Mouse (Mus musculus): ENCODE data around the gene Golim4. TPM values are rescaled to one million over a fixed set of nuclear protein-coding genes. Genes with fewer than 3 reads are reported as not detected.

Golim4 gene
- total and polyA plus RNA-seq, 3 experiments = 4.3 to 12.6 (median 5.1) TPM

GRCm38 (mm10) chr3:75955661-75956491 is 873 bp downstream of the Golim4 start:
- peak; percentile 1 for DNase-seq (ENCODE audit: low spot score)
- Histone ChIP-seq H3K4me3 (ENCODE audit: low read depth, low read length) (peak overlapping the region; percentile 73), H3K4me1 (ENCODE audit: insufficient read depth, low read depth, low read length) (peaks cover 9% of the 10 kb centered on the region)

GRCm38 (mm10) chr3:75954185-75954584 is 2.6 kb downstream of the Golim4 start:
- Histone ChIP-seq H3K27me3 (ENCODE audit: insufficient read depth, low read length) (no peaks in the 10 kb centered on the region), H3K4me3 (ENCODE audit: low read depth, low read length) (no peak overlapping the region), H3K36me3 (replicated peaks) (peaks cover 4% of the 10 kb centered on the region), H3K9me3 (replicated peaks) (peaks cover 16% of the 10 kb centered on the region), H3K4me1 (ENCODE audit: insufficient read depth, low read depth, low read length) (peaks cover 9% of the 10 kb centered on the region)
- DNase-seq (ENCODE audit: low spot score) (no peak), ATAC-seq (ENCODE audit: extremely low read depth, insufficient number of reproducible peaks, low FRiP score, poor library complexity, severe bottlenecking) (no peak)
- TF ChIP-seq GATA2 (IDR thresholded peaks at IDR 0.05; ENCODE audit: borderline replicate concordance, low read depth, low read length) = no peak
- TF ChIP-seq POLR2AphosphoS5 (IDR thresholded peaks at IDR 0.05; ENCODE audit: insufficient replicate concordance, low read depth, low read length) = no peak

More at GRCm38 (mm10) chr3:75955661-75956491, 873 bp downstream of the Golim4 start:
- TF ChIP-seq CTCF (IDR thresholded peaks at IDR 0.05; ENCODE audit: low read depth, low read length) (no peak), TAL1 (conservative IDR thresholded peaks at IDR 0.05; ENCODE audit: low read depth, low read length) (no peak), POLR2AphosphoS5 (IDR thresholded peaks at IDR 0.05; ENCODE audit: insufficient replicate concordance, low read depth, low read length) (no peak), GATA2 (IDR thresholded peaks at IDR 0.05; ENCODE audit: borderline replicate concordance, low read depth, low read length) (no peak), GATA1 (IDR thresholded peaks at IDR 0.05; ENCODE audit: borderline replicate concordance, low read length) (no peak)
- H3K36me3 ChIP-seq (replicated peaks) = peaks cover 4% of the 10 kb centered on the region
- H3K9me3 ChIP-seq (replicated peaks) = peaks cover 16% of the 10 kb centered on the region
- ATAC-seq (ENCODE audit: extremely low read depth, insufficient number of reproducible peaks, low FRiP score, poor library complexity, severe bottlenecking) = peak; percentile 17; the same call in 1 of the 2 replicates
- no peaks in the 10 kb centered on the region for H3K27me3 ChIP-seq (ENCODE audit: insufficient read depth, low read length)

- H3K4me1 ChIP-seq (ENCODE audit: insufficient read depth, low read depth, low read length) = peaks cover 9% of the 10 kb centered on the region
- peaks cover 16% of the 10 kb centered on the region for H3K9me3 ChIP-seq (replicated peaks)
- TF ChIP-seq POLR2AphosphoS5 (IDR thresholded peaks at IDR 0.05; ENCODE audit: insufficient replicate concordance, low read depth, low read length) (no peak), TAL1 (conservative IDR thresholded peaks at IDR 0.05; ENCODE audit: low read depth, low read length) (no peak), GATA2 (IDR thresholded peaks at IDR 0.05; ENCODE audit: borderline replicate concordance, low read depth, low read length) (no peak), GATA1 (IDR thresholded peaks at IDR 0.05; ENCODE audit: borderline replicate concordance, low read length) (no peak), CTCF (IDR thresholded peaks at IDR 0.05; ENCODE audit: low read depth, low read length) (no peak)
- no peak overlapping the region for H3K4me3 ChIP-seq (ENCODE audit: low read depth, low read length)
- DNase-seq (ENCODE audit: low spot score) (no peak), ATAC-seq (ENCODE audit: extremely low read depth, insufficient number of reproducible peaks, low FRiP score, poor library complexity, severe bottlenecking) (no peak)
- H3K27me3 ChIP-seq (ENCODE audit: insufficient read depth, low read length) = no peaks in the 10 kb centered on the region
- H3K36me3 ChIP-seq (replicated peaks) = peaks cover 4% of the 10 kb centered on the region
Observed at GRCm38 (mm10) chr3:75952328-75953060, 4.3 kb downstream of the Golim4 start.

DNA sequence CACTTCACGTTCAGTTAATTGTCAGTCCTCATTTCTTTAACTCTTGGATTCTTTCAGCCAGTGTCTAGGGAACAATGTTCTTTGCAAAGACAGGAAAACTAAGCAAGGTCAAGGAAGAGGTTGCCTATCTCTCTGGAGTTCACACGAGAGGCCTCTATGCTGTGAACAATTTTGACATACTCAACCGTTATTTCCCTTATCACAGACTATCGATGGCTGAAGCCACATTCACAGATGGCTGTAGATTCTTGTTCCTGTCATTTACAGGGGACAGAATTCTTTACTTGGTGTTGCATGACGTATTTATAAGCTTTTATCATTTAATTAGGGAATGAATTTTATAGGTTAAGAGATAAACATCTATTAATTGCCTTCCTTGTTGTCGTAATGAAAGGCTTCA is 5.9 kb downstream of the Golim4 start:
- no peak overlapping the region for H3K4me3 ChIP-seq (ENCODE audit: low read depth, low read length)
- DNase-seq (ENCODE audit: low spot score) = no peak
- peaks cover 3% of the 10 kb centered on the region for H3K9me3 ChIP-seq (replicated peaks)
- H3K27me3 ChIP-seq (ENCODE audit: insufficient read depth, low read length) = no peaks in the 10 kb centered on the region
- peaks cover 4% of the 10 kb centered on the region; the same call in 1 of the 2 replicates for H3K4me1 ChIP-seq (ENCODE audit: insufficient read depth, low read depth, low read length)
- ATAC-seq (ENCODE audit: extremely low read depth, insufficient number of reproducible peaks, low FRiP score, poor library complexity, severe bottlenecking) = no peak
- peaks cover 5% of the 10 kb centered on the region for H3K36me3 ChIP-seq (replicated peaks)
- TF ChIP-seq CTCF (IDR thresholded peaks at IDR 0.05; ENCODE audit: low read depth, low read length) (no peak), TAL1 (conservative IDR thresholded peaks at IDR 0.05; ENCODE audit: low read depth, low read length) (no peak), GATA1 (IDR thresholded peaks at IDR 0.05; ENCODE audit: borderline replicate concordance, low read length) (no peak), POLR2AphosphoS5 (IDR thresholded peaks at IDR 0.05; ENCODE audit: insufficient replicate concordance, low read depth, low read length) (no peak), GATA2 (IDR thresholded peaks at IDR 0.05; ENCODE audit: borderline replicate concordance, low read depth, low read length) (no peak)

DNA sequence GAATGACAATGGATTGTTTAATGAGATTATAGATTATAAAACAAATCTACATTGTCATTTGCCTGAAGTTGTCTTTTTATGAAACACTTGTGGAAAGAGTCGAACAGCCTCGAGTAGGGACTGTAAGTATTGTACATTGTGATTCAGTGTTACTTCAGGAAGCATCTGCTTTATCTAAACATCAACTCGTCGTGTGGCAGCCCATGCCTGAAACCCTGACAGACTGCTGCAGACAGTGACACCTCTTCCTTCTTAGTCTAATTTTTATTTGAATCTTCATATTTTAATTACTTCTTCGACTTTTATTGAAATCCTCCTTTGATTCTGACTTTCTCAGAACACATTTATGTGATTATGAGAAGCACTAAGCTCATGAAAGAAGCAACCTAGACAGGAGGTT is 7.4 kb downstream of the Golim4 start:
- no peak overlapping the region for H3K4me3 ChIP-seq (ENCODE audit: low read depth, low read length)
- peaks cover 5% of the 10 kb centered on the region for H3K36me3 ChIP-seq (replicated peaks)
- TF ChIP-seq GATA1 (IDR thresholded peaks at IDR 0.05; ENCODE audit: borderline replicate concordance, low read length) (no peak), TAL1 (conservative IDR thresholded peaks at IDR 0.05; ENCODE audit: low read depth, low read length) (no peak), POLR2AphosphoS5 (IDR thresholded peaks at IDR 0.05; ENCODE audit: insufficient replicate concordance, low read depth, low read length) (no peak), GATA2 (IDR thresholded peaks at IDR 0.05; ENCODE audit: borderline replicate concordance, low read depth, low read length) (no peak), CTCF (IDR thresholded peaks at IDR 0.05; ENCODE audit: low read depth, low read length) (no peak)
- H3K27me3 ChIP-seq (ENCODE audit: insufficient read depth, low read length) = no peaks in the 10 kb centered on the region
- no peaks in the 10 kb centered on the region for H3K9me3 ChIP-seq (replicated peaks)
- ATAC-seq (ENCODE audit: extremely low read depth, insufficient number of reproducible peaks, low FRiP score, poor library complexity, severe bottlenecking) = no peak
- no peaks in the 10 kb centered on the region for H3K4me1 ChIP-seq (ENCODE audit: insufficient read depth, low read depth, low read length)
- DNase-seq (ENCODE audit: low spot score) = no peak

- H3K9me3 ChIP-seq (replicated peaks) = no peaks in the 10 kb centered on the region
- TF ChIP-seq TAL1 (conservative IDR thresholded peaks at IDR 0.05; ENCODE audit: low read depth, low read length) (no peak), GATA1 (IDR thresholded peaks at IDR 0.05; ENCODE audit: borderline replicate concordance, low read length) (no peak), POLR2AphosphoS5 (IDR thresholded peaks at IDR 0.05; ENCODE audit: insufficient replicate concordance, low read depth, low read length) (no peak), CTCF (IDR thresholded peaks at IDR 0.05; ENCODE audit: low read depth, low read length) (no peak), GATA2 (IDR thresholded peaks at IDR 0.05; ENCODE audit: borderline replicate concordance, low read depth, low read length) (no peak)
- H3K4me3 ChIP-seq (ENCODE audit: low read depth, low read length) = no peak overlapping the region
- H3K36me3 ChIP-seq (replicated peaks) = peaks cover 2% of the 10 kb centered on the region
- no peaks in the 10 kb centered on the region for H3K27me3 ChIP-seq (ENCODE audit: insufficient read depth, low read length)
- DNase-seq (ENCODE audit: low spot score) = no peak
- no peak for ATAC-seq (ENCODE audit: extremely low read depth, insufficient number of reproducible peaks, low FRiP score, poor library complexity, severe bottlenecking)
- no peaks in the 10 kb centered on the region for H3K4me1 ChIP-seq (ENCODE audit: insufficient read depth, low read depth, low read length)
Observed at GRCm38 (mm10) chr3:75948541-75949095, 8.1 kb downstream of the Golim4 start.

Measured in G1E (cell line).